Mouse (Mus musculus) hindbrain, embryonic 15.5 days (tissue): Measurements from ENCODE around the gene Itpka. TPM values are rescaled to one million over a fixed set of nuclear protein-coding genes. Genes with fewer than 3 reads are reported as not detected.

ENCODE experiments used
- ATAC-seq: fragments of 200-750 bp; cut with Nextera tagmentation; 2 replicates; pipeline ENCODE4 v1.8.0; 2017; ENCODE audit warnings: low read depth, moderate number of reproducible peaks, moderate TSS enrichment; ENCODE audit not compliant: low FRiP score
- H3K27ac ChIP-seq: fragments of 300-500 bp; sonication (generic); replicated peaks from 2 replicates; pipeline ENCODE4 v1.5.1; 2015; ENCODE audit warnings: mild to moderate bottlenecking, inconsistent platforms
- H3K27me3 ChIP-seq: fragments of 300-500 bp; sonication (generic); 2 replicates; pipeline ENCODE4 v1.6.1; 2015; ENCODE audit warnings: control low read depth, inconsistent platforms
- H3K36me3 ChIP-seq: fragments of 300-500 bp; sonication (generic); 2 replicates; pipeline ENCODE4 v1.6.1; 2015; ENCODE audit warnings: control low read depth, inconsistent platforms
- H3K4me1 ChIP-seq: fragments of 300-500 bp; sonication (generic); replicated peaks from 2 replicates; pipeline ENCODE4 v1.6.1; 2015; ENCODE audit warnings: control low read depth, inconsistent platforms
- H3K4me2 ChIP-seq: fragments of 300-500 bp; sonication (generic); 2 replicates; pipeline ENCODE4 v1.6.1; 2015; ENCODE audit warnings: moderate library complexity, mild to moderate bottlenecking, inconsistent platforms
- H3K4me3 ChIP-seq: fragments of 300-500 bp; sonication (generic); 2 replicates; pipeline ENCODE4 v1.5.1; 2015; ENCODE audit warnings: mild to moderate bottlenecking, inconsistent platforms
- H3K9ac ChIP-seq: fragments of 300-500 bp; sonication (generic); 2 replicates; pipeline ENCODE4 v1.6.1; 2015; ENCODE audit warnings: inconsistent platforms
- H3K9me3 ChIP-seq: fragments of 300-500 bp; sonication (generic); 2 replicates; pipeline ENCODE4 v1.6.1; 2016; ENCODE audit warnings: control low read depth, inconsistent platforms
- WGBS: fragments of 180-500 bp; shearing (Covaris S2); methylation state at CpG from one replicate; pipeline ENCODE4 v1.1.7; 2015; 5-methylcytosine and 5-hydroxymethylcytosine counted together
- polyA plus RNA-seq: library from polyadenylated mRNA; unstranded; fragments of >200 nt; fragmentation: Nextera tagmentation; extraction: Ambion mirVana; gene quantifications from 2 replicates; pipeline ENCODE4 v1.2.1, GENCODE M21; 2015

The Itpka gene
- polyA plus RNA-seq, 1 experiment from 2014 or later, result 0.56 TPM

- Histone ChIP-seq H3K9me3 (no peaks in the 10 kb centered on the region), H3K4me1 (peaks cover 8% of the 10 kb centered on the region), H3K27ac (no peak overlapping the region), H3K4me2 (no peak overlapping the region), H3K27me3 (peaks cover 20% of the 10 kb centered on the region), H3K36me3 (peaks cover 26% of the 10 kb centered on the region), H3K9ac (no peak overlapping the region), H3K4me3 (no peak overlapping the region)
- peak; percentile 35; the same call in 1 of the 2 replicates for ATAC-seq
- 23% methylated on average over 12 of the region's 12 CpGs for WGBS
These were observed 5.0 kb upstream of the Itpka start for GRCm38 (mm10) chr2:119737124-119737523.

- ATAC-seq, result no peak
- no peaks in the 10 kb centered on the region for H3K9me3 ChIP-seq
These were observed 1.6 kb upstream of the Itpka start for GRCm38 (mm10) chr2:119740567-119740966.

GRCm38 (mm10) chr2:119742461-119743175, 481 bp downstream of the Itpka start:
- WGBS, result under 1% methylated on average over 66 of the region's 70 CpGs
- Histone ChIP-seq H3K27ac (no peak overlapping the region), H3K27me3 (peaks cover 60% of the 10 kb centered on the region), H3K36me3 (no peaks in the 10 kb centered on the region), H3K4me1 (peaks cover 38% of the 10 kb centered on the region), H3K4me3 (peak overlapping the region; percentile 46), H3K4me2 (peak overlapping the region; percentile 86), H3K9me3 (no peaks in the 10 kb centered on the region), H3K9ac (peak overlapping the region; percentile 24)
- ATAC-seq, result peak; percentile 29; the same call in 1 of the 2 replicates

More at GRCm38 (mm10) chr2:119740567-119740966, 1.6 kb upstream of the Itpka start:
- Histone ChIP-seq H3K36me3 (no peaks in the 10 kb centered on the region), H3K4me3 (no peak overlapping the region), H3K27me3 (peaks cover 51% of the 10 kb centered on the region), H3K9ac (no peak overlapping the region), H3K4me1 (peaks cover 38% of the 10 kb centered on the region), H3K4me2 (no peak overlapping the region), H3K27ac (no peak overlapping the region)
- WGBS, result 18% methylated on average over 2 of the region's 2 CpGs

DNA sequence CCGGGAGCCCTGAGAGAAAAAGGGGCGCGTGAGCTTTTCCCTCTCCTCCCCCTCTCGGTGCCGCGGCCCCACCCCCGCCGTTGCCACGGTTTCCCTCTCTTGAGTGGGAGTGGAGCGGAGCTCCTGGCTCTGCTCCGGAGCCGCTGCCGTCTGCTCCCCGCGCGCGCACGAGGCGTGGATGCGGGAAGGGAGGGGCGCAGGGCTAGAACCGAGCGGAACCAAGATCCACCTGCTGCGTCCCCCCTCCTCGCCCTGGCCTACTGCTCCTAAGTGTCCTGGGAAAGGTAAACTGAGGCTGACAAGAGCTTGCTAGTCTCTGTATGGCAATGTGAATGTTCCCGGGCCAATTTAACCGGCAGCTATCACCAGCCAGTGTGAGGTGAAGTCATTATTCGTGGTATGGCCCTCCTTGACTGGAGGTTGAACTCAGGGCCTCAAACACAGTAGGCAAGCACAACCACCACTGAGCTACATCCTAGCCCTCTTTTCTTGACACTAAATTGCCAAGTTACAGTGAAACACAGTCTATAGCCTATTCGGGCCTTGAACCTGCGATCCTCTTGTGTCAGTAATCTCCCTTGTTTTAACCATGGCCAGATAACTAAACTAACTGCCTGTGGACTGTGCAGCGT, 1.2 kb downstream of the Itpka start:
- peaks cover 63% of the 10 kb centered on the region for H3K27me3 ChIP-seq

DNA sequence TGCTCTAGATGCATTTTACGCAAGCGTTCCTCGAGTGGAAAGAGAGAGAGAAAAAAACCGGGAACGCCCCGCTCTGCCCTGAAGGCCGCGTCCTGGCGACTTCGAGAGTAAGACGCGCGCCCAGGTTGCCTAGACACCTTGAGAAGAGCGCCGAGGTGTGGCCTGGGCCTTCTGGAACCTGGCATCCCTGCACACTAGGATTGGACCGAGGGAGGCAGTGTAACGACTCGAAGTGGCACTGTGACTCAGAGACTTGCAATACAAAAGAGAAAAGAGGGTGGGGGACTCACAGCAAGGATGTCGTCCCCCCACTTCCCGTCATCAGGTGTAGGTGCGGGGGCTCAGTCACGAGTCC, 1.6 kb downstream of the Itpka start:
- no peak overlapping the region for H3K9ac ChIP-seq
- peaks cover 38% of the 10 kb centered on the region for H3K4me1 ChIP-seq
- peaks cover 63% of the 10 kb centered on the region for H3K27me3 ChIP-seq
- H3K36me3 ChIP-seq, result no peaks in the 10 kb centered on the region
- peak overlapping the region; percentile 9; the same call in 1 of the 2 replicates for H3K4me3 ChIP-seq
- peak overlapping the region; percentile 29 for H3K4me2 ChIP-seq
- ATAC-seq, result no peak
- 5% methylated on average over 22 of the region's 22 CpGs for WGBS
- no peaks in the 10 kb centered on the region for H3K9me3 ChIP-seq
- H3K27ac ChIP-seq, result no peak overlapping the region

More for the DNA sequence above, 1.2 kb downstream of the Itpka start:
- Histone ChIP-seq H3K4me1 (peaks cover 38% of the 10 kb centered on the region), H3K4me3 (peak overlapping the region; percentile 46), H3K4me2 (peak overlapping the region; percentile 86), H3K9me3 (no peaks in the 10 kb centered on the region), H3K36me3 (no peaks in the 10 kb centered on the region), H3K9ac (no peak overlapping the region), H3K27ac (no peak overlapping the region)
- peak; percentile 27; the same call in 1 of the 2 replicates for ATAC-seq
- 8% methylated on average over 27 of the region's 31 CpGs for WGBS

GRCm38 (mm10) chr2:119744163-119745111, 2.3 kb downstream of the Itpka start:
- peaks cover 38% of the 10 kb centered on the region for H3K4me1 ChIP-seq
- H3K36me3 ChIP-seq, result no peaks in the 10 kb centered on the region
- 6% methylated on average over 45 of the region's 46 CpGs for WGBS
- H3K9me3 ChIP-seq, result no peaks in the 10 kb centered on the region
- peaks cover 63% of the 10 kb centered on the region for H3K27me3 ChIP-seq
- H3K9ac ChIP-seq, result no peak overlapping the region
- ATAC-seq, result peak; percentile 27; the same call in 1 of the 2 replicates
- H3K4me2 ChIP-seq, result peak overlapping the region; percentile 29
- H3K27ac ChIP-seq, result no peak overlapping the region
- H3K4me3 ChIP-seq, result peak overlapping the region; percentile 9; the same call in 1 of the 2 replicates

DNA sequence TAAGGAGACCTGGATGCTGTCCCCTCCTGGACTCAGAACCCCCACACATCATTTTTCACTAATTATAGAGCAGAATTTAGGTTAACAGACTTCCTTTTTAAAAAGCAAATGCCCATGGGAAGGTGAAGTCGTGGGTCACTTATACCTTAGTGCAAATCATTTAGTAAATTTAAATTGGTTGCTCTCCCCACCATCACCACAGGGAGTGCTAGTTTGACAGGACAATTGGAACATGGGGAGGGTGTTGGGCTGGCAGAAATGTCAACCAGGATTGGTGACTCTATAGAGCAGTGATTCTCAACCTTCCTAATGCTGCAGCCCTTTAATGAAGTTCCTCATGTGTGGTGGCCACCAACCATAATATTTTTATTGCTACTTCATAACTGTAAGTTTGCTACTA, 3.1 kb downstream of the Itpka start:
- Histone ChIP-seq H3K36me3 (no peaks in the 10 kb centered on the region), H3K27ac (no peak overlapping the region), H3K4me2 (no peak overlapping the region), H3K9me3 (no peaks in the 10 kb centered on the region), H3K4me3 (no peak overlapping the region), H3K27me3 (peaks cover 58% of the 10 kb centered on the region), H3K9ac (no peak overlapping the region), H3K4me1 (peaks cover 38% of the 10 kb centered on the region)
- WGBS, result 5% methylated on average over 1 of the region's 1 CpGs
- no peak for ATAC-seq

DNA sequence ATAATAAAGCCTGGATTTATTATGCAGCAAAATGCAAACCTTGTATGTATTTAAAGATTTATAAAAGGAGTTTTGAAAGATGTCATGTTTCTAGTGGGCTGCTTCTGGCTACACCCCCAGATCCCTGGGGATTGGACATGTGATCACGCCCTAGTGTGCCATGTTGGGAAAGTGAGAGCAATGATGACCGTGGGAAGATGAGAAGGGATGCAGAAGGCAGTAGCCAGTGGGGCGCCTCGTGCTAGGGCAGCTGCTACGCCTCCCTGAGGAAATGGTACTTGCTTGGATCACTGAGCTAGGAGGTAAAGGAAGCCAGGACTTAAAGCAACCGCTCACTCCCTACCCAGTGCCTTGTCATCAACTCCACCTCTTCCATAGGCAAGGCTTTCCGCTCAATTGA, 5.4 kb downstream of the Itpka start:
- peaks cover 26% of the 10 kb centered on the region for H3K4me1 ChIP-seq
- peaks cover 47% of the 10 kb centered on the region for H3K27me3 ChIP-seq
- no peak overlapping the region for H3K27ac ChIP-seq
- no peak for ATAC-seq
- WGBS, result 81% methylated on average over 7 of the region's 7 CpGs
- no peak overlapping the region for H3K4me3 ChIP-seq
- no peak overlapping the region for H3K9ac ChIP-seq
- H3K36me3 ChIP-seq, result no peaks in the 10 kb centered on the region
- no peaks in the 10 kb centered on the region for H3K9me3 ChIP-seq
- H3K4me2 ChIP-seq, result no peak overlapping the region

DNA sequence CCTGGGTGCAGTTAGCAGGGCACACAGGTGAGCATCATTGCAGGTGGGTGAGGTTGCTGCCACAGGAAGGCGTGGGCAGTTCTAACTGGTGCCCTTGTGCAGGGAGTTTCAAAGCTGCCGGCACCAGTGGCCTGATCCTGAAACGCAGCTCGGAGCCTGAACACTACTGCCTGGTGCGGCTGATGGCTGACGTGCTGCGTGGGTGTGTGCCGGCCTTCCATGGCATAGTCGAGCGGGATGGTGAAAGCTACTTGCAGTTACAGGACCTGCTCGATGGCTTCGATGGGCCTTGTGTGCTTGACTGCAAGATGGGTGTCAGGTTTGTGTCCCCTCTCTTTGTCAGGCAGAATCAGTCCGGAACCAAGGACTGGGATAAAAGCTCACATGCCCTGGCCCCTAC, 7.1 kb downstream of the Itpka start:
- no peak overlapping the region for H3K9ac ChIP-seq
- no peak for ATAC-seq
- 74% methylated on average over 13 of the region's 13 CpGs for WGBS
- H3K27me3 ChIP-seq, result peaks cover 33% of the 10 kb centered on the region
- no peak overlapping the region for H3K4me3 ChIP-seq
- H3K27ac ChIP-seq, result no peak overlapping the region
- H3K4me2 ChIP-seq, result no peak overlapping the region
- peaks cover 8% of the 10 kb centered on the region for H3K4me1 ChIP-seq
- H3K9me3 ChIP-seq, result no peaks in the 10 kb centered on the region
- H3K36me3 ChIP-seq, result no peaks in the 10 kb centered on the region

GRCm38 (mm10) chr2:119757601-119758100, 15.5 kb downstream of the Itpka start:
- H3K27ac ChIP-seq, result no peak overlapping the region
- no peaks in the 10 kb centered on the region for H3K9me3 ChIP-seq
- peaks cover 54% of the 10 kb centered on the region for H3K27me3 ChIP-seq
- peak overlapping the region; percentile 98 for H3K4me2 ChIP-seq
- peak overlapping the region; percentile 50 for H3K9ac ChIP-seq
- H3K4me3 ChIP-seq, result peak overlapping the region; percentile 56
- 2% methylated on average over 31 of the region's 31 CpGs for WGBS
- H3K4me1 ChIP-seq, result peaks cover 14% of the 10 kb centered on the region
- peak; percentile 59; the same call in 1 of the 2 replicates for ATAC-seq
- no peaks in the 10 kb centered on the region for H3K36me3 ChIP-seq

GRCm38 (mm10) chr2:119758101-119758843, 16.1 kb downstream of the Itpka start:
- H3K4me3 ChIP-seq, result peak overlapping the region; percentile 56
- no peaks in the 10 kb centered on the region for H3K9me3 ChIP-seq
- peaks cover 54% of the 10 kb centered on the region for H3K27me3 ChIP-seq
- peak; percentile 66; the same call in 1 of the 2 replicates for ATAC-seq
- under 1% methylated on average over 64 of the region's 77 CpGs for WGBS
- peak overlapping the region; percentile 98 for H3K4me2 ChIP-seq
- H3K36me3 ChIP-seq, result no peaks in the 10 kb centered on the region
- H3K27ac ChIP-seq, result no peak overlapping the region
- peak overlapping the region; percentile 50 for H3K9ac ChIP-seq
- H3K4me1 ChIP-seq, result peaks cover 14% of the 10 kb centered on the region
